Mouse (Mus musculus) neutrophil, adult 65 days (primary cell): ENCODE results near the gene Cyp24a1. TPM values are rescaled to one million over a fixed set of nuclear protein-coding genes. Genes with fewer than 3 reads are reported as not detected.

Experiments
- total RNA-seq: library from RNA; stranded (reverse); gene quantifications from 2 replicates; pipeline ENCODE4 v1.2.4, GENCODE M21; 2023

Cyp24a1 gene
- total RNA-seq = not detected in 2 replicates

GRCm38 (mm10) chr2:170497091-170497566, at the start of gene Cyp24a1:
Cyp24a1 (minus strand) TSS chr2:170497145.

GRCm38 (mm10) chr2:170496154-170496930, 603 bp downstream of the Cyp24a1 start, which contains the start of gene Pfdn4:
Pfdn4 (plus strand) TSS chr2:170496428.

Other genes starting within 250 kb of the Cyp24a1 start
- gene Bcas1, start 69.3 kb downstream of the Cyp24a1 start, total RNA-seq = 0.41 and 0.43 TPM in 2 replicates
- gene Pfdn4, start 717 bp downstream of the Cyp24a1 start, total RNA-seq = 13.2 and 14.2 TPM in 2 replicates
- gene 4930470P17Rik, start 104.9 kb upstream of the Cyp24a1 start, total RNA-seq = not detected in 2 replicates
- gene Dok5, start 234.7 kb upstream of the Cyp24a1 start, total RNA-seq = not detected in 2 replicates